Mouse (Mus musculus) liver, embryonic 13.5 days (tissue): ENCODE data around the gene Slc29a1. TPM values are rescaled to one million over a fixed set of nuclear protein-coding genes. Genes with fewer than 3 reads are reported as not detected.
A peak's percentile ranks its signal among the peaks of the same experiment; 100 is the strongest.

Experiments
- ATAC-seq: fragments of 200-750 bp; cut with Nextera tagmentation; 2 replicates; pipeline ENCODE4 v1.8.0; 2017; ENCODE audit warnings: low read depth, mild to moderate bottlenecking, moderate number of reproducible peaks, moderate library complexity
- DNase-seq: peaks from one replicate; pipeline ENCODE4 v3.0.0; 2022
- H3K27ac ChIP-seq: fragments of 300-500 bp; sonication (generic); 2 replicates; pipeline ENCODE4 v1.5.1; 2015; ENCODE audit warnings: moderate library complexity, mild to moderate bottlenecking, inconsistent platforms
- H3K27me3 ChIP-seq: fragments of 300-500 bp; sonication (generic); 2 replicates; pipeline ENCODE4 v1.6.1; 2015; ENCODE audit warnings: mild to moderate bottlenecking, inconsistent platforms
- H3K36me3 ChIP-seq: fragments of 300-500 bp; sonication (generic); 2 replicates; pipeline ENCODE4 v1.6.1; 2015; ENCODE audit warnings: mild to moderate bottlenecking, inconsistent platforms
- H3K4me1 ChIP-seq: fragments of 300-500 bp; sonication (generic); replicated peaks from 2 replicates; pipeline ENCODE4 v1.6.1; 2015; ENCODE audit warnings: inconsistent platforms
- H3K4me2 ChIP-seq: fragments of 300-500 bp; sonication (generic); 2 replicates; pipeline ENCODE4 v1.6.1; 2015; ENCODE audit warnings: inconsistent platforms, mild to moderate bottlenecking, moderate library complexity
- H3K4me3 ChIP-seq: fragments of 300-500 bp; sonication (generic); replicated peaks from 2 replicates; pipeline ENCODE4 v1.5.1; 2015; ENCODE audit warnings: mild to moderate bottlenecking, inconsistent platforms
- H3K9ac ChIP-seq: fragments of 300-500 bp; sonication (generic); 2 replicates; pipeline ENCODE4 v1.6.1; 2015; ENCODE audit warnings: mild to moderate bottlenecking, inconsistent platforms
- H3K9me3 ChIP-seq: fragments of 300-500 bp; sonication (generic); replicated peaks from 2 replicates; pipeline ENCODE4 v1.6.1; 2016; ENCODE audit warnings: inconsistent platforms
- WGBS: fragments of 180-500 bp; shearing (Covaris S2); methylation state at CpG from one replicate; pipeline ENCODE4 v1.1.7; 2015; ENCODE audit not compliant: insufficient replicate concordance; 5-methylcytosine and 5-hydroxymethylcytosine counted together
- polyA plus RNA-seq: library from polyadenylated mRNA; unstranded; fragments of >200 nt; fragmentation: Nextera tagmentation; extraction: Ambion mirVana; gene quantifications from 2 replicates; pipeline ENCODE4 v1.2.1, GENCODE M21; 2015

Gene Slc29a1
- polyA plus RNA-seq, 1 experiment from 2014 or later, result 215 TPM

- Histone ChIP-seq H3K27me3 (peaks cover 100% of the 10 kb centered on the region), H3K4me2 (no peak overlapping the region), H3K9ac (no peak overlapping the region), H3K4me3 (no peak overlapping the region), H3K9me3 (no peaks in the 10 kb centered on the region), H3K27ac (no peak overlapping the region), H3K36me3 (no peaks in the 10 kb centered on the region), H3K4me1 (peaks cover 23% of the 10 kb centered on the region)
- 53% methylated on average over 16 of the region's 16 CpGs for WGBS
- DNase-seq (no peak), ATAC-seq (no peak)
Measured at GRCm38 (mm10) chr17:45546941-45547340, 52.5 kb downstream of the Slc29a1 start.

GRCm38 (mm10) chr17:45545278-45545961 is 54.0 kb downstream of the Slc29a1 start:
- Histone ChIP-seq H3K36me3 (no peaks in the 10 kb centered on the region), H3K4me2 (peak overlapping the region; percentile 30), H3K9ac (no peak overlapping the region), H3K27me3 (peaks cover 100% of the 10 kb centered on the region), H3K27ac (no peak overlapping the region), H3K9me3 (no peaks in the 10 kb centered on the region), H3K4me1 (peaks cover 20% of the 10 kb centered on the region), H3K4me3 (peak overlapping the region; percentile 21)
- WGBS, result 3% methylated on average over 74 of the region's 74 CpGs
- DNase-seq (no peak), ATAC-seq (no peak)

GRCm38 (mm10) chr17:45544873-45545277 is 54.5 kb downstream of the Slc29a1 start:
- ATAC-seq (no peak), DNase-seq (no peak)
- Histone ChIP-seq H3K9me3 (no peaks in the 10 kb centered on the region), H3K4me2 (peak overlapping the region; percentile 30; the same call in 1 of the 2 replicates), H3K27ac (no peak overlapping the region), H3K27me3 (peaks cover 100% of the 10 kb centered on the region), H3K4me3 (peak overlapping the region; percentile 21; the same call in 1 of the 2 replicates), H3K4me1 (peaks cover 20% of the 10 kb centered on the region), H3K36me3 (no peaks in the 10 kb centered on the region), H3K9ac (no peak overlapping the region)
- 2% methylated on average over 44 of the region's 46 CpGs for WGBS

GRCm38 (mm10) chr17:45544001-45544872 is 55.2 kb downstream of the Slc29a1 start:
- WGBS, result 4% methylated on average over 24 of the region's 24 CpGs
- Histone ChIP-seq H3K27ac (no peak overlapping the region), H3K4me2 (0 out of 2 replicates have a peak overlapping the region, but pooled peaks have one; percentile 30), H3K36me3 (no peaks in the 10 kb centered on the region), H3K9me3 (no peaks in the 10 kb centered on the region), H3K4me3 (no peak overlapping the region), H3K9ac (no peak overlapping the region), H3K4me1 (peaks cover 18% of the 10 kb centered on the region), H3K27me3 (peaks cover 100% of the 10 kb centered on the region)
- ATAC-seq, result no peak
- no peak for DNase-seq

DNA sequence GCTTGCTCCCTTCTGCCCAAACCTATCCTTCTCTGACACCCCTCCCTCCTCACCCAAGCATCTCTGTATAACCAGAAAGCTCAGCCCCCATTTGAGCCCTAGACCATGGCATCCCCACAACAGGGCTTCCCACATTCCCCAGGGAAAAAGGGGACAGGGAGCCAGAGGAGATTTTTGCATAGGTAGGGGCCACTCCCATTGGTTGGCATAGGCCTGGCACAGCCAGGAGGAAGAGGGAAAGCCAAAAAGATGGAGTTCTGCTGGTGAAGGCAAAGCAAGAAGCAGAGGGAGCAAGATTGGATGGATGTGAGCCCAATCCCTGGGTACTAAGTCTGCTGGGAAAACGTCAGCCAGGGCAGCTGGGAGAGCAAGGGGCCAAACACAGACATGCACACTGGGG is 56.3 kb downstream of the Slc29a1 start:
- DNase-seq (no peak), ATAC-seq (no peak)
- Histone ChIP-seq H3K4me3 (no peak overlapping the region), H3K27ac (no peak overlapping the region), H3K4me1 (peaks cover 11% of the 10 kb centered on the region), H3K27me3 (peaks cover 100% of the 10 kb centered on the region), H3K4me2 (no peak overlapping the region), H3K36me3 (no peaks in the 10 kb centered on the region), H3K9ac (no peak overlapping the region), H3K9me3 (no peaks in the 10 kb centered on the region)
- WGBS, result 15% methylated on average over 1 of the region's 1 CpGs

- Histone ChIP-seq H3K36me3 (no peaks in the 10 kb centered on the region), H3K9me3 (no peaks in the 10 kb centered on the region), H3K27ac (no peak overlapping the region), H3K4me2 (no peak overlapping the region), H3K27me3 (peaks cover 100% of the 10 kb centered on the region), H3K4me3 (no peak overlapping the region), H3K4me1 (peaks cover 11% of the 10 kb centered on the region), H3K9ac (no peak overlapping the region)
- ATAC-seq, result no peak
- 54% methylated on average over 2 of the region's 2 CpGs for WGBS
- DNase-seq, result no peak
Measured at GRCm38 (mm10) chr17:45542705-45543104, 56.7 kb downstream of the Slc29a1 start.

DNA sequence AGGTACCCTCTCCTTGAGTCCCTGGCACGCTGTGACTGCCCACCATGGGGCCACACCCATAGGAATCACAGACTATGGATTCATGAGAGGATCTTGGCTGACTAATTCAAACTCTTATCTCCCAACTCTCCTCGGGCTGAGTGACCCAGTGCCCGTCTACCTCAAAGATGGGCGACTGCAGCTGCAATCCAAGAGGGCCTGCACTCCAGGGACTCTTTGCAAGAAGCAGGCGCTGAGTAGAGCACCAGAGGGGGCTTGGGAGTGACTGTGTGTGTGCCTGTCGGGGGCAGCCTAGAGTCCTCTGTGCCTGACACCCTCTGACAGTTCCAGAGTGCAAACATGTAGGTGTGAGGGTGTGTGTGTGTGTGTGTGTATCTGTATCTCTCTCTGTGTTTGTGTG is 57.3 kb downstream of the Slc29a1 start:
- H3K27ac ChIP-seq, result no peak overlapping the region
- no peak overlapping the region for H3K4me2 ChIP-seq
- peaks cover 11% of the 10 kb centered on the region for H3K4me1 ChIP-seq
- ATAC-seq (no peak), DNase-seq (no peak)
- no peaks in the 10 kb centered on the region for H3K36me3 ChIP-seq
- H3K4me3 ChIP-seq, result no peak overlapping the region
- WGBS, result 18% methylated on average over 6 of the region's 6 CpGs
- no peak overlapping the region for H3K9ac ChIP-seq
- H3K27me3 ChIP-seq, result peaks cover 99% of the 10 kb centered on the region
- no peaks in the 10 kb centered on the region for H3K9me3 ChIP-seq

- Histone ChIP-seq H3K4me1 (peaks cover 1% of the 10 kb centered on the region; the same call in 1 of the 2 replicates), H3K36me3 (no peaks in the 10 kb centered on the region), H3K27ac (no peak overlapping the region), H3K4me2 (no peak overlapping the region), H3K27me3 (peaks cover 99% of the 10 kb centered on the region), H3K9ac (no peak overlapping the region), H3K4me3 (no peak overlapping the region), H3K9me3 (no peaks in the 10 kb centered on the region)
- WGBS, result 59% methylated on average over 21 of the region's 21 CpGs
- DNase-seq, result no peak
- no peak for ATAC-seq
Measured at GRCm38 (mm10) chr17:45539664-45540063, 59.7 kb downstream of the Slc29a1 start.

DNA sequence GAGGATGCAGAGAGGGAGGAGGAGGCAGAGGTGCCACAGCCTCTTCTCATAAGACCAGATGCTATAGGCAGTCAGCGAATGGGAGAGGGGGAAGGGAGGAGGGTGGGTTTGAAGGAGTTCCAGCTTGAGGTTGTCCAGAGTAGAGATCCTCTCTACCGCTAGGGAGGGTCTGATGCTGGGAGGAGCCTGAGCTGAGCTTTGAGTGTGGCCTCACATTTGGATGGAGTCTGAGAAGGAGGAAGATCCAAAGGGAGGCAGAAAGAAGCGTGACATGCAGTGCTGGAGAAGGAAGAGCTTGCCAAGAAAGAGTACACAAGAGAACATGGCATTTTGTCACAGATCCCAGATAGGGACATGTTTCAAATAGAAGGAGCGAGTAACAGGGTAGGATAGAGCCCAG is 61.0 kb downstream of the Slc29a1 start:
- H3K9ac ChIP-seq, result no peak overlapping the region
- H3K4me2 ChIP-seq, result no peak overlapping the region
- DNase-seq, result no peak
- H3K36me3 ChIP-seq, result no peaks in the 10 kb centered on the region
- 46% methylated on average over 4 of the region's 4 CpGs for WGBS
- no peak overlapping the region for H3K27ac ChIP-seq
- peaks cover 96% of the 10 kb centered on the region for H3K27me3 ChIP-seq
- ATAC-seq, result no peak
- no peaks in the 10 kb centered on the region for H3K9me3 ChIP-seq
- no peak overlapping the region for H3K4me3 ChIP-seq
- no peaks in the 10 kb centered on the region for H3K4me1 ChIP-seq

DNA sequence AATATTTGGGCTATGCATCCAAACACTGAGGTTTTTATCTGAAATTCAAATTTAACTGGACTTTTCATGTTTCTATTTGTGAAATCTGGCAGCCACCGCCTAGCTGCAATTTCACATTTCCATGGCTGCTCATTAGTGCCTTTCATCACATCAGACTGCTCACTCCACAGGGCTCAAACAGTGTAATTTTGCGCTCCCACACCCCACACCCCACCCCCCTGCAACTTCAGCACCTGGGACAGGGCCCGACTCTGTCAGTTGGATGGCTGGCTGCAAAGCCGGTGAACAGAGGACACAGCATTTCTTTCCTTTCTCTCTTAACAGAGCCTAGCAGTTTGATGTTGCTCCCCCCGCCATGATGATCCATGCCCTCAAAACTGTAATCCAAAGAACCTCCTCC is 63.1 kb downstream of the Slc29a1 start:
- Histone ChIP-seq H3K9ac (no peak overlapping the region), H3K9me3 (no peaks in the 10 kb centered on the region), H3K27ac (no peak overlapping the region), H3K36me3 (no peaks in the 10 kb centered on the region), H3K27me3 (peaks cover 96% of the 10 kb centered on the region), H3K4me1 (no peaks in the 10 kb centered on the region), H3K4me3 (no peak overlapping the region), H3K4me2 (no peak overlapping the region)
- DNase-seq (no peak), ATAC-seq (no peak)
- WGBS, result 10% methylated on average over 5 of the region's 5 CpGs
